Mouse (Mus musculus) kidney, postnatal 10 days (tissue): ENCODE data around the gene Gm17428.
"Not testable (repeated sequence)": the region's sequence is repeated elsewhere in the genome, so short reads cannot be mapped to it uniquely, and the experiment has no call there.

Source experiments
- DNase-seq: peaks from one replicate; pipeline ENCODE4 v3.0.0; 2021; ENCODE audit warnings: mixed read lengths

Gm17428 gene

DNA sequence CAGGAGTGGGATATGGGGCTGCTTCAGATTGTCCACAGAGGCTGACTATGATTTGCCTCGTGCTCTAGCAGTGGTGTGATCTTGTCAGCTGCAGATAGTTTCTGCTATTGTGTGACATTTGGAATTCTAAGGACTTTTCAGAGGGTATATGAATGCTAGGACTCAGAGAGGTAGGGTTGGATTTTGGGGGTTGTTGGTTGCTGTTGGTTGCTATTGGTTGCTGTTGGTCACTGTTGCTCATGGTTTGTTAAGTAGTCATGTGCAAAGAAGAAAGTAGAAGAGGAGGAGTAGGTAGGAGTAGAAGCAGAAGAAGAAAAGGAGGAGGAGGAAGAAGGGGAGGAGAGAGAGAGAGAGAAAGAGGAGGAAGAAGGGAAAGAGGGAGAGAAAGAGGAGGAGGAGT, at the start of gene Gm17428:
Gm17428 (plus strand) TSS at position 301 of the 400 bp plus-strand sequence.
- no peak for DNase-seq

DNA sequence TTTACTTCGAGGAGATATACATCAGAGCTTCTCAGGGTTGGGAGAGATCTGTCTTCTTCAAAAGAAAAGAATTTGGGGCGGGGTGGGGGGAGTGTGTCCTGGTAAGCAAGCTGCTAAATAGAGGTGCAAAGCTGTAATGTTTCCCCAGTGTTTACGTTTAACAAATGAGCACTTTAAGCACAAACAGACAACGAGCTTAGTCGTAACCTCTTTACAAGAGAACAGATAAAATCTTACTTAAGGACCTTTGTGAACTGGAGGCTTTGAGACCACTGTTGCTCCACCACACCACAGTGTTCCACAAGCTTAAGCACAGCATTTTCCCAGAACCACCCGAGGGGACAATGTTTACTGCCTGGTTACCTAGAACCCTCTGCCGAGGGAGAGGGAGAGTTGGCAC, 49.4 kb upstream of the Gm17428 start:
- no peak for DNase-seq

DNA sequence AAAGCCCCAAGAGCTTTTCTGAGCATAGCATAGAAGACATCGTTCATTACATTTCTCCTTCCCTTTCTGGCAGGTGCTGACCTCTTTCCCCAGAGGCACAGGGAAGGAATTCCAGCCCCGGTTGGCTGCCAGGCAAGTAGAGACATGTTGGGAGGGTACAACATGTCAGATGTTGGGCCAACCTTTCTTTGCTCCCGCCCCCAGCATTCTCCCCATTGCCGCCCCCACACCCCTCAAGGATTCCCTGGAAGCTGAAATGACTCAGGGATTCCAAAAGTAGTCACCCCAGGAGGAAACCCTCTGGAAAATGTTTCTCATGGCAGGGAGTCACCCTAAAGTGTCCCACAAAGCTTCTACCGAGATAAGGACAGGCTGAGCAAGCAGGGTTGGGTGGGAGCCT, 46.9 kb upstream of the Gm17428 start:
- DNase-seq = no peak

DNA sequence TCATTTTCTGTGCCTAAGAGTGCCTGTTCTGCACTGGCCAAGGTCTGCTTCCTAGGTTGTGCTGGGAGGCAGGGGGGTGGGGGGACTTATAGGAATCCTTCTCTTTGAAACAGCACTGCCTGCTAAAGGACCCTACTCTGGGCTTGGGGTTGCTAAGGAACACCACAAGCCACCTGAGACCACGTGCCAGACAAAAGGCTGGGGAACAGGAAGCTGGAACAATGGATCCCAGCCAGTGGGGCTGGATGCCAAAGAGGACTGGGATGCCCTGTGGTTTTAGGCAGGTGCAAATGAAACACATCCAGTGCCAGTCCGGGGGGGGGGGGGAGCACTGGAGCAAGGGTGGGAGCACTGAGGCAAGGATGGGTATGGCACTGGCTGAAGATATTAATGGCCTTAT, 46.3 kb upstream of the Gm17428 start:
- DNase-seq = peak; percentile 41

DNA sequence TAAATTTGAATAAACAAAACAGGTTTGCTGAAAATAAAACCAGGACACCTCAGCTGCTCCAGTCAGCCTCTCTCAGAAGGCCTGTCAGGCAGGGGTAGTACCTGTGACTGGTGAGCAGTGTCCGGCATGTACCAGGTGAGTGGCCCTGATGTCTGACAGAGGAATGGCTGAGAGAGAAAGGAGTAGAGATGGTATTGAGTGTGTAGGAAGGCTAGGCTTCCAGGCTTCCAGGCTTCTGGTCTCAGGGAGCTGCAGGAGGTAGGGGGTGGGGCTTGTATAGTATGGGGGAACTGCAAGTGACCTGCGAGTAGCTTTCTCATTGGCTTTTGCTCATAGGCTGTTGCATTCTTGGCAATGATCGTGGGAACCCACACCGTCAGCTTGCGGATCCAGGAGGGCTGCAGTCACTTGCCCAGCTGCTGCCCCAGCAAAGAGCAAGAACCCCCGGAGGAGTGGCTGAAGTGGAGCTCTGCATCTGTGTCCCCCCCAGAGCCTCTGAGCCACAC, 44.0 kb upstream of the Gm17428 start, which contains the start of gene Il25:
Il25 (plus strand) TSS at position 51 of the 506 bp plus-strand sequence.
- DNase-seq = no peak

DNA sequence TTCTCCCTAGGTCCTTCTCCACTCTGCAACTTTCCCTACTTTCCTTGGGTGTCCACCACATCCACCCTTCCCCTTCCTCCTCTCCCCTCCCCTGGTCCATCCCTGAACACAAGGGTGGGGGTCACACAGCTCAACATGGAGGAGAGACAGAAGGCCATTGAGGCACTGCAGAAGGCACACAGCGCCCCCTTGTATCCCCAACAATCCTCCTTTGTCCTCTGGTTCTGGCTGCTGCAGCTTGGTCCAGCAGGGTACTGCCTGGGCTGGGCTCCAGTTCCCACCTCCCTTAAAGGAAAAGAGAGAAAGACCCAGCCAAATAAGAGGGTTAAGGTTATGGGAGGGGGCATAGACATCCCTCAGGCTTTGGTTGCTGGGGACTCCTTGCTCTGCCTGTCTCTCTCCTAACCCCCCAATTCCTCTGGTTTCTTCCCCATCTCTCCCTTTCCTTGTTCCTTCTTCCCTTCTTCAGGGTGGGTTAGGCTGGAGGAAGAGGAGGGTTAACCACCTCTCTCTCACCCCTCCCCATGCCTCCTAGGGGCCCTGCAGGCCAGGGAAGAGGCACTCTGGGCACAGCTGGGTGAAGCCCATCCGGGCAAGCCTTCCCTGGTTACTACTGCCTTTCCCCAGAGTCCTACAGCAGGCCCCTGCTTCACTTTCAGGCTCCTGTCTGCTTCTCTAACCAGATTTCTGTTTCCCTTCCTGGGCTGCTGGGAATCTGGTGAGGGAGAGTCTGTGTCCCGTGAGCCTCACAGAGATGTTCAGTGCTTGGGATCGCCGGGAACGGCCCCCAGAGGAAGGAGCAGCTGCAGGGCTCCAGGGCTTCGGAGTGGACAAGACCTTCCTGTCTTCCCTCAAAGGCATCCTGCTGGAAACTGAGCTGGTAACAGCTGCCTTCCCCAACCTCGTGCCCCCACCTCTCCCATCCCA, 40.6 kb upstream of the Gm17428 start, which contains the start of gene Cmtm5:
Cmtm5 (plus strand) TSS at position 358 of the 927 bp plus-strand sequence.
- DNase-seq = peak; percentile 42

DNA sequence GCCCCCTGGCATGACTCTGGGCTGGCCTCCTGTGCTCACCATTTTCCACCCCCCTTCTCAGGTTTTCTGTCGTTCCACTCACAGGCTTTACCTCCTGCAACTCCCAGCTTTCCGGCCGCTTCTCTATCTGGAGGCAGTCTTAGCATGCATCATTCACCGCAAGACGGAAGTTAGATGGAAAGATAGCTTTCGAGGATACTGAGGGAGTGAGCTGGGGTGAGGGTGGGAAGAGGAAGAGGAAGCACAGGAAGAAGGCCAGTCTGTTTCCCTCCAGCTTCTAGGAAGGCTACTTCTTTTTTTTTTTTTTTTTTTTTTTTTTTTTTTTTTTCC, 39.9 kb upstream of the Gm17428 start:
- DNase-seq = no peak

DNA sequence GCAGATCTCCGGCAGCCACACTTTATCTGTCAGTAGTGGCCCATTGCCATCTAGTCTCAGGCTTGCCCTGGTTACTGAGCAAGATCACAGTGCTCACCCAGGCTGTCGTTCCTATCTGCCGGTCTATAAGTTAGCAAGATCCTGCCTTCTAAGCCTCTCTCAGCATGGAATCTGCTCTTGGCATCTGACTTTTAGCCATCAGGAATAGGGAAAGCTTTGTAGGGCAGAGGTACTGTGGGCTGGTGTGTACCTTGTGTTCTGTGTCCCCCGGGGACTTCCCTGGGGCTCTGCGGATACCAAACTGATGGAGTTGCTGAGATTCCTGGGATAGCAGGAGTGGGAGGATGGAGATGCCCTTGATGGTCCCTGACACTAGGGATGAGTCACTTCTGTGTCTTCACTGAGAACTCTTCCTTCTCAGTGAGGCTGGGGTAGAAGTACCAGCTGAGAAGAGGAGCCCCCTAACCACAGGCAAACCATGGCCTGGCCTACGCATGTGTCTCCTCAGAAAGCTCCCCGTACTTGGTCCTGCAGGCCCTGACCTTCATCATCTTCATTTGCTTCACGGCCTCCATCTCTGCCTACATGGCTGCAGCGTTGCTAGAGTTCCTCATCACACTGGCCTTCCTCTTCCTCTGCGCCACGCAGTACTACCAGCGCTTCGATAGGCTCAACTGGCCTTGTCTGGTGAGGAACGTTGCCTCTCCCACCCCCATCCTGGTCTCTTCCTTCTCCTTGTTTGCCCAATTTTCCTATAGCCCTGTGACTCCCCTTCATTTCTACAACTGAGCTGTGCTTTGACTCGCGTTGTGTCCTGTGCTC, 39.2 kb upstream of the Gm17428 start:
- DNase-seq = no peak

DNA sequence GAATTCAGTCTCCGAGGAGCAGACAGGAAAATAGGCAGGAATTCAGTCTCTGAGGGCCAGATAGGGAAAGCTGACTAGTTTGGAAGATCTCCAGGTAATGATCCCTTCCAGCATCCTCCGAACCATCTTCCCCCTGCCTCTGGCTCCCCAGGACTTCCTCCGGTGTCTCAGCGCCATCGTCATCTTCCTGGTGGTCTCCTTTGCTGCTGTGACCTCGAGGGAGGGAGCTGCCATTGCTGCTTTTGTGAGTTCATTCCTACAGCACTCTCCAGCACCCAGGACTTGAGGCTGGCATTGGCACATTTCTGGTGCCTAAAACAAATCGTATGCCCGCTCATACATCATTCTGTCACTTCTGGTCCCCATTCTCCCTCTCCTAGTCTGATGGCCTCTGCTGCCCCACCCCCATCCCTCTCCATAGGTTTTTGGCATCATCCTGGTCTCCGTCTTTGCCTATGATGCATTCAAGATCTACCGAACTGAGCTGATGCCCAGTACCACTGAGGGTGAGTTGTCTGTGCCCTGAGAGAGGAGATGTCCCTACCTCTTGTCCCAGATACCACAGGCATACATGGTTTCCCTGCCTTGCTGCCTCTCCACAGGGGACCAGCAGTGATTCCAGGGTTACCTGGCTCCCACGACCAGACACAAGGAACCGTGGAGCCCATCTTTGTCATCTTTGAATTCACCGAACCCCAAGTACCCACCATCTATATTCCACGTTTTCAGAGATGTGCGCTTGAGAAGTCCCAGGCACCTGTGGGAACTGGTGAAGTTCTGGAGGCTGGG, 38.1 kb upstream of the Gm17428 start:
- DNase-seq = no peak

DNA sequence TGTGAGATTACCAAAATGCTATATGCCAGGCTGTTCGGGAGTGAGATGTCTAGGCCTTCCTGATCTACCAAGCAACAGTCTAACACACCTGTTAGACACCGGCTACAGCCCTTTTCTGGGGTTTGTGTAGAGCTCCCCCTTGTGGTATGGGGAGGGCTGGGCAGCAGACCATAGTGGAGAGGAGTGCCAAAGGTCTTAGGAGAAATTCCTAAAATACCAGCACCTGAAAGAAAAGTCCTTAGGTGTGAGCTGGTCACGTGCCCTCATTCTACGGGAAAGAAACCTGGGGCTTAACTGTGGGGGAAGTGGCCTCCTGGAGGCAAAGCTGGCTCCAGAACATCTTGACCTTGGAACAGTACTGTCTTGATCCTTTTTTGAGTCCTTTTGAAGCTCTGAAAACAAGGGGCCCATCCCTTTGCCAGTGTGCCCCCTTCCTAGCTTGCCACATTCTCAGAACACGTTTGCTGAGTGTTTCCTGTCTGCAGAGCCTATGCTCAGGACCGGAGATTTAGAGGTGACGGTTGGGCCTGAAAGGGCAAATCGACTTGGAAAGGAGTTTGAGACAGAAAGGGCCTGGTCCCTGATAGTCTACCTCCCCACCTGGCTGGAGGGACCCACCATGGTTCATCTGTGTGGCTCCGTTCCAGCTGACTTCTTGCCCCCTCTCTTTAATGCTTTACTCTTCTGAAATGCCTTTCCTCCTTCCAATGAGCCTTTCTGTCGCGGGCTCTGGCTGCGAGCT, 37.1 kb upstream of the Gm17428 start:
- DNase-seq = peak; percentile 84

DNA sequence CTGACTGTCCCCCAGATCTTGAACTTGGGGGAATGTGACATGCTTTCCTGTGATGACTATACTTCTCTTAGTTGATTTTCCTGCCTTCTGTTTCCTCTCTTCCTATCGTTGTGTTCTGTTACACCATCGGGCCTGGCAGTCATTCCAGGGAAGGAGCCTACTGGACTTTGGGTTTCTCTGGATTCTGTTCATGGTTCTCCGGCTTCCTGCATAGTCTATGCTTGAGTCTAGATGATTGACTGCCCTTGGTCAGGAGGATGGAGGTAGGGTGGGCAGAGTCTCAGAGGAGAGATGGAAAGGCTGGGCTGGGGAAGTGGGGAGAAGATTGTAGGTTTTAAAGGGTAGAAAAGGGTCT, 36.6 kb upstream of the Gm17428 start:
- DNase-seq = no peak

DNA sequence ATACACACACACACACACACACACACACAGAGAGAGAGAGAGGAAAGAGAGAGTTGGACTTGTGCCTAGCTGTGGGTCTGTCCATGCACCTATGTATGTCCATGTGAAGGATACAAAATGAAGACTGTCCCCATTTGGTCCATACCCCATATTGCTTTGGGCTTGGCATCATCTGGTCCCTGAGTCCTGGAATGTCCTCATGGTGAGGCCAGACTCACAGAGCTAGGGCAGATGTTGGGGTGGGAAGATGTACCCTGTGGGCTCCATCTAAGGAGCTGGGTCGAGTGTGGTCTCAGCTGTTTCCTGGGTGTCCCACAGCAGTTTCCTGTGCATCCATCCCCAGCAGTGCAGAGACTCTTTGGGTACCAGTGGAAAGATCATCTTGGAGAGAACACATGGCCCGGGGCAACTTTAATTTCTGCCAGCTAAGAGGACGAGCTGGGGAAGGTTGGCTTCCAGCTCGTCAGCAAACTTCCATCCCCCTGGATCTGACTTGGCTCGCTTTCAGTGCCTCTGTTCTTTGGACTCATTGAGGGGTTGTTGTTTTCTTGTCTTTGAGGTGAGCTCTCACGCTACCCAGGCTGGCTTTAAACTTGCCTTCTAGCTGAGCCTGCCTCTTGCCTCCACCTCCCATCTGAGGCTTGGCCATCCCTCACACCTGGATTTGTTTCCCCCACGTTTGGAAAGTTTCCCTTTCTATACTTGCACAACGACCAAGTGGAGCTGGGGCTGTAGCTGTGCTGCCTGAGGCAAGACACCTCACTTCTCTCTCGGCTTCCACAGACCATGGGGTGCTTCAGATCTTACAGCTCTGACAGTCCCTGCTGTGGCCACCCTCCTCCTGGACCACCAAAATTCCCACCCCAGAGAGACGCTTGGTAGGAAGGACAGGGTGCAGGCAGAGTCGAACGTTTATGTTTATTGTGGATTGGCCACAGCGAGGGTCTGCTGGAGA, 35.4 kb upstream of the Gm17428 start:
- DNase-seq = peak; percentile 47

DNA sequence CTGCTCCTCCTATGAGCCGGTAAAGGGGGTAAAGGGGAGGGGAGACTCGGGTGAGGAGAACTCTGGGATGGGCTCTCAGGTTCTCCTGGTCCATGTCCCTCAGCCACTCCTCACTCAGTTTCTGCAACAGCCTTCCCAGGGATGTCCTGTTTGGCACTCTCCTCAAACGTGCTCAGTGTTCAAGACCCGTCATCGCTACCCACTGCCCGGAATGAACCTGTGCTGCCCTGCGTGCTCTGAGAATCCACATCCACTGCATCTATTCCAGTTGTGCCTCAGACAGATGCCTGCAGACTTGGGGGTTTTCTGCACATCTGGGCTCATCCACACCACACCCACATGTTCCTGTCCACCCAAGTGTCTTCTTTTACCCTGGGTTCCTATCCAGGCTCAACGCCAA, 34.3 kb upstream of the Gm17428 start:
- DNase-seq = no peak

DNA sequence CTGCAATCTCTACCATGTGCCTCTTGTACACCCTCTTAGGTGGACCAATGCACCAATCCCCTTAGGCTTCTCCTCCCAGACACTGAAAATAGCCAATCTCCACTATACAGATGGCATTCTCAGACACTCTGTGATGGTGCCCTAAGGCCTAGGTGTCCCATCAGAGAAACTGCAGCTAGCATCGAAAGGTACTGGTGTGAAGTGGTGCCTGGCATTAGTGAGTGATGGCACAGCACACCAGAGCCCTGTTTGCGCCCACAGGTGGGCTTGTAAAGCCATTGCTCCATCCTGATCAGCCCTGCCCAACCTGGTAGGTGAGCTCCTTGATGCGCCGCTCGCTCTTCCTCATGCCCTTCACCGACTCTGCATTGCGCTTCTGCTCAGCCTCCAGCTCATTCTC, 32.8 kb upstream of the Gm17428 start:
- DNase-seq = no peak

DNA sequence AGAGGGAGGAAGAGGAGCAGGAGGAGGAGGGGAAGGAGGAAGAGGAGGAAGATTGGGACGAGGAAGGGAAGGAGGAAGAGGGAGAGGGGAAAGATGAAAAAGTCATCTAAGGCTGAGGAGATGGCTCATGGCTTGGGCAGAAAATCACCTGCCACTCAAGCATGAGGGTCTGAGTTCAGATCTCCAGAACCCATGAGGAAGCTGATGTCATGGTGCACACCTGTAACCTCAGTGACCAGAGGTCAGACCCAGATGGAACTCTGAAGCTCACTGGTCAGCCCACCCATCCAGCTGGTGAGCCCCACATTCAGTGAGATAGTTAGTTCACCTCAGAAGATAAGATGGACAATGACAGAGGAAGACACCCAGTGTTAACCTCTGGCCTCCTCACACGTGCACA, 31.8 kb upstream of the Gm17428 start:
- no peak for DNase-seq

DNA sequence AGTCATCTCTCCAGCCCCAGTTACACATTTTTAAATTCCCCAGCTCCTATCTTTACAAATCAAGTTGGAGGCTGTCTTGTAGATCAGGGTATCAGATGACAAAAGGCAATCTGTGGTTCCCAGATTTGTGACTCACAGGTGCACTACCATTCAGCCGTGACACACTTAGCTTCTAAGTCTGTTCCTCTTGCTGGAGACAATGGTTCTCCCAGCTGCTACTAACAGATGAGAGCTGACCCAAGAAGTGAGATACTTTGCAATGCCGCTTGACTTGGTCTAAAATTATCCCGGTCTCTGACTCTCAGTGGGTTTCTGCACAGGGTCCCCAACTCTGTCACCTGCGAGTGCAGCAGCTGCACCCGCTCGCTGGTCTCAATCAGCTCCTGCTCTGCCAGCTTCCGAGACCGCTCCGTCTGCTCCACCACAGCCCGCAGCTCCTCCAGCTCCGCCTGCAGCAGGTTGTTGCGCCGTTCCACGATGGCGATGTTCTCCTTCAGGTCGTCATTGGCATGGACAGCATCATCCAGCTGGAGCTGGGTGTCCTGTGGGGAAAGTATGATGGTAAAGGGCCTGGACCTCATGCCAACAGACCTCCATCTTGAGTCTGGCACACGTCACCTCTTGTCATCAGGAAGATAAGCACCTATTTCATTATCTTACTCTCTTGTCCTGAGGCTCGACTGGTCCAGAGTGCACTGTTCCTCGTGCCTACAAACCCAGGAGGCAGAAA, 30.6 kb upstream of the Gm17428 start:
- no peak for DNase-seq

DNA sequence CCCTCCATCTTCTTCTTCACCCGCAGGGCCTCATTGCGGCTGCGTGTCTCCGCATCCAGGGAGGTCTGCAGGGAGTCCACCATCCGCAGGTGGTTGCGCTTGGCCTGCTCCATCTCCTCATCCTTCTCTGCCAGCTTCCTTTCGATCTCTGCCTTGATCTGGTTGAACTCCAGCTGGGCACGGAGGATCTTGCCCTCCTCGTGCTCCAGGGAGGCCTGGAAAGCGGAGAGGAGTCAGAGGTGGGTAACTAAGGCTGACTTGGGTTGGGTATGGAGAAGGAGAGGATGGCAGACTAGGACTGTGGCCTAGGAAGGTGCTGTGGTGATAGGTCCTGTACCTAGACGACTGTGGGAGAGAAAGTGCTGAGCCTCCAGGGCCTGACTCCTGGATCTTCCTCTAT, 29.7 kb upstream of the Gm17428 start:
- DNase-seq = not testable (repeated sequence)

DNA sequence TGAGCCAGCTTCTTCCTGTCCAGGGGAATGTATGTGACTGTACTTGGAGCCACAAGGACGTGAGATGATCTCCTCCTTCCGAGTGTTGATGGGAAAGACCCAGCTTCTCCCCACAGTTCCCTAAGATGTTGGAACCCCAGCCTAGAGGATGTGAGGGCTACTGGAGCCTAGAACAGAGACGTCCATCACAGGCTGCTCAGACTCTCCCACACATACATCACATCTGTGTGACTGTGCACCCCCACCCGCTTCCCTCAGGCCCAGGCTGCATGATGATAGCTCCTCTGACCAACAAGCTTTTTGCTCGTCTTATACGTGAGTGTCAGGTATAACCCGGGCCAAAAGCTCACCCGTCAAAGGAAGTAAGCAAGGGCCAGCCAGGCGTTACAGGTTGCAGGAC, 28.0 kb upstream of the Gm17428 start:
- no peak for DNase-seq

DNA sequence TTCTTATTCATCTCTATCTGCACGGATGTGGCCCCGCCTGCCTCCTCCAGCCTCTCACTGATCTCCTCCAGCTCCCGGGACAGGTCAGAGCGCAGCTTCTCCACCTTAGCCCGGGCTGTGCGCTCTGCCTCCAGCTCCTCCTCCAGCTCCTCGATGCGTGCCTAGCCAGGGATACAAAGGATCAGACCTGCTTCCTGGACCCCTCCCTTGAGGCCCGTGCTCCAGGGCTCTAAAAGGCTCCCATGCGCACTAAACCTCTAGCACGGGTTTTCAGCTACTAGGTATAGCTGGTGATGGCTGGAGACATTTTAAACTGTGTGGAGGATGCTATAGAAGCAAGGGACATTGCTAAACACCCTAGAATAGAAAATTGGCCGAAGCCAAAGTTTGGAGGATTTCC, 26.2 kb upstream of the Gm17428 start:
- DNase-seq = no peak

DNA sequence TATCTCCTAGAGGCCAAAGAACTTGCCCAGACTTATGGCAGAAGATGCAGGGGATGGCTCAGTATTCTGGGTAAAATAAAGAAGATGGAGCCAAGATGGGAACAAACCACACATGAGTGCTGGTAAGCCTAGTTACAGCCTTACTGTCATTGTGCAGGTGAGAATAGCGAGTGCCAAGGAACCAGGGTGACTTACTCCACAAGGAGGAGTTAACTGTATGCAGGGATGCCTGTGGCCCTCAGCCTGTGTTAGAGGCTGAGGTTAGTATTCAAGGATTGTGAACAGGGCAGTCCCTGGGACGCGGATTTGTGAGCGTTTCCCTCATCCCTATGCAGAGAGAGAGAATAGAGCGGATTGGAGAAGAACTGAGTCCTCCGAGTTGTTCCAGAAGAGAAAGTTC, 25.1 kb upstream of the Gm17428 start:
- no peak for DNase-seq
